ENCODE assay signal across 27 mouse cellular contexts in genomic region chr8:114491662-114492160, GRCm38 (mm10). TPM values are rescaled to one million over a fixed set of nuclear protein-coding genes. Genes with fewer than 3 reads are reported as not detected.
DNase-seq lines count a peak whose midpoint lies in the region; ATAC-seq lines count a peak whose summit lies in the region.
"Had no signal": no experiment of that assay in that cellular context is flagged by ENCODE, and none has a peak within 500 bp of the region (broad histone marks: within the 10 kb centered on the region; RNA-seq: fewer than 3 reads in every experiment).

No protein-coding gene starts in this region.

- no peaks in the 10 kb centered on the region for H3K36me3 ChIP-seq in kidney, embryonic 14.5 days (ENCODE audit: control insufficient read depth, insufficient read depth, low read length)
- H3K36me3 ChIP-seq: hindbrain, embryonic 15.5 days; kidney, embryonic 15.5 days; liver, embryonic 12.5 days; midbrain, embryonic 12.5 days; neural tube, embryonic 12.5 days; stomach, embryonic 15.5 days had no signal

- no peak overlapping the region for H3K27ac ChIP-seq in kidney, embryonic 14.5 days (ENCODE audit: low read depth, low read length)
- H3K27ac ChIP-seq: hindbrain, embryonic 15.5 days; kidney, embryonic 15.5 days; liver, embryonic 12.5 days; midbrain, embryonic 12.5 days; neural tube, embryonic 12.5 days; stomach, embryonic 15.5 days had no signal

- no peak overlapping the region for H3K4me3 ChIP-seq in kidney, embryonic 14.5 days (ENCODE audit: low read length)
- H3K4me3 ChIP-seq: hindbrain, embryonic 15.5 days; kidney, embryonic 15.5 days; liver, embryonic 12.5 days; megakaryocyte, embryonic 14.5 days; midbrain, embryonic 12.5 days; myocyte; neural tube, embryonic 12.5 days; stomach, embryonic 15.5 days had no signal

- H3K9me3 ChIP-seq in kidney, embryonic 14.5 days (ENCODE audit: control insufficient read depth, low read length), result no peaks in the 10 kb centered on the region
- H3K9me3 ChIP-seq: hindbrain, embryonic 15.5 days; kidney, embryonic 15.5 days; liver, embryonic 12.5 days; megakaryocyte, embryonic 14.5 days; midbrain, embryonic 12.5 days; neural tube, embryonic 12.5 days; stomach, embryonic 15.5 days had no signal

- H3K4me2 ChIP-seq in kidney, embryonic 14.5 days (replicated peaks; ENCODE audit: low read depth, low read length), result no peak overlapping the region
- H3K4me2 ChIP-seq: heart, embryonic 11.5 days; hindbrain, embryonic 15.5 days; kidney, embryonic 15.5 days; liver, embryonic 12.5 days; midbrain, embryonic 12.5 days; neural tube, embryonic 12.5 days; stomach, embryonic 15.5 days had no signal

- no peak overlapping the region for H3K9ac ChIP-seq in kidney, embryonic 14.5 days (ENCODE audit: low read depth, low read length)
- H3K9ac ChIP-seq: hindbrain, embryonic 15.5 days; kidney, embryonic 15.5 days; liver, embryonic 12.5 days; liver, postnatal 0 days; midbrain, embryonic 12.5 days; neural tube, embryonic 12.5 days; stomach, embryonic 15.5 days had no signal

- DNase-seq in NIH3T3 (ENCODE audit: low read depth), result peak; percentile 25
- DNase-seq in cerebellum, adult 11-12 months, result peak; percentile 98
- DNase-seq in cerebellum, adult 9-11 months, result peak; percentile 98
- peak; percentile 51 for DNase-seq in fat pad, adult 2 months (ENCODE audit: extremely low read depth, low read depth, low spot score)
- DNase-seq in embryo, embryonic 10 days (ENCODE audit: low spot score), result no peak
- DNase-seq in layer of hippocampus, postnatal 10 days (ENCODE audit: low spot score in 2 of 2), result no peak
- DNase-seq: adrenal gland, postnatal 14 days; gastrocnemius, postnatal 25 days; heart, adult 18-20 months; kidney, adult 11 months; kidney, postnatal 25 days; liver, postnatal 0 days; lung, postnatal 4 days; retina, postnatal 1 day; right cerebral cortex, postnatal 14 days had no signal

- no peaks in the 10 kb centered on the region for H3K27me3 ChIP-seq in kidney, embryonic 14.5 days (ENCODE audit: control insufficient read depth, insufficient read depth, low read length)
- H3K27me3 ChIP-seq: hindbrain, embryonic 15.5 days; liver, embryonic 12.5 days; megakaryocyte, embryonic 14.5 days; midbrain, embryonic 12.5 days; neural tube, embryonic 12.5 days; stomach, embryonic 15.5 days had no signal

- H3K4me1 ChIP-seq in kidney, embryonic 14.5 days (ENCODE audit: control insufficient read depth, insufficient read depth, low read length), result no peaks in the 10 kb centered on the region
- H3K4me1 ChIP-seq: hindbrain, embryonic 15.5 days; kidney, embryonic 15.5 days; liver, embryonic 12.5 days; megakaryocyte, embryonic 14.5 days; midbrain, embryonic 12.5 days; neural tube, embryonic 12.5 days; stomach, embryonic 15.5 days had no signal

- 90% methylated on average over 5 of the region's 5 CpGs for WGBS in kidney, embryonic 14.5 days

- no peak for ATAC-seq in kidney, embryonic 14.5 days (ENCODE audit: low FRiP score, low TSS enrichment)
- ATAC-seq: forebrain, embryonic 14.5 days; inflammation-experienced regulatory T-cells, adult 6 months; liver, embryonic 12.5 days; liver, postnatal 0 days had no signal

RNA-seq across cellular contexts. Expression of gene Wwox, which starts 52.3 kb away (rescaled TPM):
- polyA plus RNA-seq in kidney, embryonic 14.5 days (2014; fragmentation: Nextera tagmentation; extraction: Ambion mirVana), result 12.9 and 17.0 TPM in 2 replicates
- total RNA-seq in layer of hippocampus, postnatal 10 days (2021), result 10 to 100 TPM; 11.4 to 13.4 TPM

Comparison
In these comparisons a context has a peak if more than half of its experiments do, and no peak if none do; other contexts are left out.
1. DNase-seq: peak in NIH3T3 (single experiment), cerebellum, adult 11-12 months (single experiment), cerebellum, adult 9-11 months (single experiment) and fat pad, adult 2 months (single experiment); none in embryo, embryonic 10 days (single experiment) and layer of hippocampus, postnatal 10 days (0 of 2).